In the genomic region with DNA sequence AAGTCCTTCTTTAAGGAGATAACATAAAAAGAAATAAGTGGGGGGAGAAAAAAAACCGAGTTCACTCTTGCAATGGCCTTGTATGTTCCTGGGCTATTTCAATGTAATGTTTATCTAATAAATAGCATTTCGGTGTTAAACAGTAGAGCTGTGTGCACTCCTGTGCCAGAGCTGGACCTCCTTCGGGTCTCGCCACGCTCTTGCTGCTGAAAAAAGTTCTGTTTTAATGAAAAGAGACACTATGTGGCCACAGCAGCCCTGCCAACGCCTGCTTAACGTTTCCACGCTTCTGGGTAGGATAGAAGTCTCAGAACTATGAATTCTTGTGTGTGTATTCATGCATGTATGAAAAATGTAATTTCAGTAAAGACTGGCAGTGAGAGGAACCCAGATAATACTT, we compare ENCODE assay signal across 19 mouse cellular contexts. TPM values are rescaled to one million over a fixed set of nuclear protein-coding genes. Genes with fewer than 3 reads are reported as not detected.
"Had no signal": no experiment of that assay in that cellular context is flagged by ENCODE, and none has a peak within 500 bp of the region (broad histone marks: within the 10 kb centered on the region; RNA-seq: fewer than 3 reads in every experiment).

No protein-coding gene starts in this region.

- H3K9me3 ChIP-seq: liver, embryonic 13.5 days; midbrain, embryonic 12.5 days; midbrain, embryonic 15.5 days; neural tube, embryonic 13.5 days; stomach, embryonic 15.5 days had no signal

- H3K36me3 ChIP-seq: liver, embryonic 13.5 days; midbrain, embryonic 12.5 days; midbrain, embryonic 15.5 days; neural tube, embryonic 13.5 days; stomach, embryonic 15.5 days had no signal

- H3K27ac ChIP-seq: liver, embryonic 13.5 days; macrophage; midbrain, embryonic 12.5 days; midbrain, embryonic 15.5 days; neural tube, embryonic 13.5 days; stomach, embryonic 15.5 days had no signal

- ATAC-seq: midbrain, embryonic 15.5 days had no signal

- DNase-seq: kidney, adult 18-20 months; kidney, adult 9 months; kidney, postnatal 14 days; kidney, postnatal 4 days; liver, embryonic 13.5 days; lung, adult 2 months; lung, postnatal 14 days; retina, postnatal 1 day; right cerebral cortex, postnatal 25 days; spleen, adult 18-20 months; thymus, adult 2 months; thymus, postnatal 14 days; thymus, postnatal 4 days had no signal

- H3K4me2 ChIP-seq: liver, embryonic 13.5 days; midbrain, embryonic 12.5 days; midbrain, embryonic 15.5 days; neural tube, embryonic 13.5 days; stomach, embryonic 15.5 days had no signal

- H3K27me3 ChIP-seq: liver, embryonic 13.5 days; midbrain, embryonic 12.5 days; midbrain, embryonic 15.5 days; neural tube, embryonic 13.5 days; stomach, embryonic 15.5 days had no signal

- H3K4me1 ChIP-seq: midbrain, embryonic 12.5 days; midbrain, embryonic 15.5 days; neural tube, embryonic 13.5 days; stomach, embryonic 15.5 days had no signal

- H3K9ac ChIP-seq: liver, embryonic 13.5 days; midbrain, embryonic 12.5 days; midbrain, embryonic 15.5 days; neural tube, embryonic 13.5 days; stomach, embryonic 15.5 days had no signal

- H3K4me3 ChIP-seq: liver, embryonic 13.5 days; midbrain, embryonic 12.5 days; midbrain, embryonic 15.5 days; myocyte; neural tube, embryonic 13.5 days; stomach, embryonic 15.5 days had no signal

RNA-seq across cellular contexts. Expression of gene Prickle1, which starts 50.3 kb away (rescaled TPM):
- polyA plus RNA-seq: macrophage had no signal
